Mouse (Mus musculus) thymus, adult 2 months (tissue): ENCODE measurements around the gene Tmem74b. TPM values are rescaled to one million over a fixed set of nuclear protein-coding genes. Genes with fewer than 3 reads are reported as not detected.

ENCODE experiments used
- DNase-seq: peaks from one replicate; pipeline ENCODE4 v3.0.0; 2021
- H3K27ac ChIP-seq: fragments of 200-500 bp; 2 replicates; pipeline ENCODE4 v1.5.1; 2012; ENCODE audit warnings: low read length, control low read depth; ENCODE audit not compliant: control insufficient read depth, insufficient read depth
- H3K27me3 ChIP-seq: fragments of 200-500 bp; 2 replicates; pipeline ENCODE4 v1.6.1; 2012; ENCODE audit warnings: mild to moderate bottlenecking, low read length, moderate library complexity, mixed read lengths; ENCODE audit not compliant: control insufficient read depth, insufficient read depth
- H3K36me3 ChIP-seq: fragments of 200-500 bp; 2 replicates; pipeline ENCODE4 v1.6.1; 2012; ENCODE audit warnings: mild to moderate bottlenecking, low read length, moderate library complexity; ENCODE audit not compliant: control insufficient read depth, insufficient read depth
- H3K4me1 ChIP-seq: fragments of 200-500 bp; replicated peaks from 2 replicates; pipeline ENCODE4 v1.6.1; 2012; ENCODE audit warnings: low read length; ENCODE audit not compliant: control insufficient read depth, insufficient read depth
- H3K4me3 ChIP-seq: fragments of 200-500 bp; 2 replicates; pipeline ENCODE4 v1.5.1; 2012; ENCODE audit warnings: mild to moderate bottlenecking, low read length, control low read depth, moderate library complexity; ENCODE audit not compliant: control insufficient read depth, insufficient read depth
- CTCF ChIP-seq: fragments of 200-500 bp; IDR thresholded peaks from 2 replicates; pipeline ENCODE4 v1.5.1; 2012; ENCODE audit warnings: mild to moderate bottlenecking, control low read depth, low read length, moderate library complexity, borderline replicate concordance; ENCODE audit not compliant: control insufficient read depth, poor library complexity, insufficient read depth; ENCODE audit errors: extremely low read depth
- POLR2A ChIP-seq: fragments of 200-500 bp; IDR thresholded peaks from 2 replicates; pipeline ENCODE4 v1.6.1; 2012; ENCODE audit warnings: mild to moderate bottlenecking, low read length, control low read depth, moderate library complexity; ENCODE audit not compliant: control insufficient read depth, poor library complexity, insufficient read depth; ENCODE audit errors: extremely low read depth
- whole genome bisulfite sequencing: fragments of 180-500 bp; shearing (Covaris S2); methylation state at CpG from one replicate; pipeline ENCODE4 v1.1.7; 2018; 5-methylcytosine and 5-hydroxymethylcytosine counted together
- polyA plus RNA-seq: library from polyadenylated mRNA; depleted of rRNA; stranded (reverse); fragments of >200 nt; gene quantifications from 2 replicates; pipeline ENCODE4 v1.2.3, GENCODE M21; 2012; rRNA removed

Gene Tmem74b
- polyA plus RNA-seq: 0.61 and 1.1 TPM in 2 replicates

- H3K27me3 ChIP-seq: peaks cover 10% of the 10 kb centered on the region; the same call in 1 of the 2 replicates
- TF ChIP-seq POLR2A: no peak
- no peaks in the 10 kb centered on the region for H3K4me1 ChIP-seq
- WGBS: 13% methylated on average over 25 of the region's 25 CpGs
- H3K4me3 ChIP-seq: 0 out of 2 replicates have a peak within 1 kb of the TSS, but pooled peaks have one; percentile 12
- H3K27ac ChIP-seq: no peak within 1 kb of the TSS
- H3K36me3 ChIP-seq: no peaks in the 10 kb centered on the region
- DNase-seq: no peak
Measured at GRCm38 (mm10) chr2:151701231-151702145, at the start of gene Tmem74b. Gene Tmem74b (plus strand): TSS chr2:151702008.

- TF ChIP-seq POLR2A (no peak), CTCF (no peak)
- H3K27me3 ChIP-seq: no peaks in the 10 kb centered on the region
- DNase-seq: no peak
- WGBS: 9% methylated on average over 1 of the region's 1 CpGs
- no peak overlapping the region for H3K4me3 ChIP-seq
- no peaks in the 10 kb centered on the region for H3K4me1 ChIP-seq
- no peaks in the 10 kb centered on the region for H3K36me3 ChIP-seq
- no peak overlapping the region for H3K27ac ChIP-seq
Measured at GRCm38 (mm10) chr2:151652053-151652452, 49.8 kb upstream of the Tmem74b start.

GRCm38 (mm10) chr2:151668433-151668832 is 33.4 kb upstream of the Tmem74b start, which contains the start of gene Rad21l:
Gene Rad21l (minus strand): TSS chr2:151668533.
- Histone ChIP-seq H3K27ac (no peak within 1 kb of the TSS), H3K27me3 (no peaks in the 10 kb centered on the region), H3K4me3 (no peak within 1 kb of the TSS), H3K4me1 (no peaks in the 10 kb centered on the region), H3K36me3 (no peaks in the 10 kb centered on the region)
- TF ChIP-seq CTCF (no peak), POLR2A (no peak)
- 84% methylated on average over 3 of the region's 3 CpGs for WGBS
- no peak for DNase-seq

GRCm38 (mm10) chr2:151670026-151670967 is 31.5 kb upstream of the Tmem74b start:
- Histone ChIP-seq H3K36me3 (no peaks in the 10 kb centered on the region), H3K4me3 (no peak overlapping the region), H3K4me1 (no peaks in the 10 kb centered on the region), H3K27me3 (no peaks in the 10 kb centered on the region), H3K27ac (no peak overlapping the region)
- TF ChIP-seq POLR2A (no peak), CTCF (no peak)
- WGBS: 50% methylated on average over 48 of the region's 48 CpGs
- DNase-seq: no peak

GRCm38 (mm10) chr2:151670968-151671329 is 30.9 kb upstream of the Tmem74b start:
- Histone ChIP-seq H3K27me3 (no peaks in the 10 kb centered on the region), H3K36me3 (no peaks in the 10 kb centered on the region)
- WGBS: 33% methylated on average over 1 of the region's 1 CpGs

GRCm38 (mm10) chr2:151676234-151676633 is 25.6 kb upstream of the Tmem74b start:
- Histone ChIP-seq H3K27ac (no peak overlapping the region), H3K36me3 (no peaks in the 10 kb centered on the region), H3K27me3 (no peaks in the 10 kb centered on the region), H3K4me3 (no peak overlapping the region), H3K4me1 (no peaks in the 10 kb centered on the region)
- WGBS: 69% methylated on average over 2 of the region's 2 CpGs
- DNase-seq: no peak
- TF ChIP-seq POLR2A (no peak), CTCF (no peak)

More at GRCm38 (mm10) chr2:151670968-151671329, 30.9 kb upstream of the Tmem74b start:
- Histone ChIP-seq H3K4me3 (no peak overlapping the region), H3K27ac (no peak overlapping the region), H3K4me1 (no peaks in the 10 kb centered on the region)
- DNase-seq: no peak
- TF ChIP-seq CTCF (no peak), POLR2A (no peak)
